Mouse (Mus musculus) midbrain, embryonic 16.5 days (tissue): ENCODE data around the gene Cse1l. TPM values are rescaled to one million over a fixed set of nuclear protein-coding genes. Genes with fewer than 3 reads are reported as not detected.

Source experiments
- ATAC-seq: fragments of 200-750 bp; cut with Nextera tagmentation; 2 replicates; pipeline ENCODE4 v1.8.0; 2017; ENCODE audit warnings: moderate TSS enrichment
- H3K27ac ChIP-seq: fragments of 300-500 bp; sonication (generic); 2 replicates; pipeline ENCODE4 v1.5.1; 2014; ENCODE audit warnings: mild to moderate bottlenecking, low read length, mixed read lengths
- H3K27me3 ChIP-seq: fragments of 300-500 bp; sonication (generic); 2 replicates; pipeline ENCODE4 v1.6.1; 2014; ENCODE audit warnings: low read depth, low read length, mixed read lengths; ENCODE audit not compliant: control insufficient read depth, insufficient read depth
- H3K36me3 ChIP-seq: fragments of 300-500 bp; sonication (generic); 2 replicates; pipeline ENCODE4 v1.6.1; 2014; ENCODE audit warnings: mild to moderate bottlenecking, low read length, moderate library complexity, mixed read lengths; ENCODE audit not compliant: control insufficient read depth, insufficient read depth
- H3K4me1 ChIP-seq: fragments of 300-500 bp; sonication (generic); 2 replicates; pipeline ENCODE4 v1.6.1; 2014; ENCODE audit warnings: mild to moderate bottlenecking, low read length, mixed read lengths; ENCODE audit not compliant: control insufficient read depth, insufficient read depth
- H3K4me2 ChIP-seq: fragments of 300-500 bp; sonication (generic); 2 replicates; pipeline ENCODE4 v1.6.1; 2014; ENCODE audit warnings: mild to moderate bottlenecking, low read length, mixed read lengths
- H3K4me3 ChIP-seq: fragments of 300-500 bp; sonication (generic); 2 replicates; pipeline ENCODE4 v1.5.1; 2014; ENCODE audit warnings: low read depth, mild to moderate bottlenecking, low read length, moderate library complexity, mixed read lengths
- H3K9ac ChIP-seq: fragments of 300-500 bp; sonication (generic); 2 replicates; pipeline ENCODE4 v1.6.1; 2014; ENCODE audit warnings: low read depth, low read length, mixed read lengths
- H3K9me3 ChIP-seq: fragments of 300-500 bp; sonication (generic); replicated peaks from 2 replicates; pipeline ENCODE4 v1.6.1; 2014; ENCODE audit warnings: mild to moderate bottlenecking, low read length, mixed read lengths; ENCODE audit not compliant: control insufficient read depth, poor library complexity, severe bottlenecking
- WGBS: fragments of 180-500 bp; shearing (Covaris S2); extraction: QIAGEN DNeasy Blood & Tissue Kit; methylation state at CpG from one replicate; pipeline ENCODE4 v1.1.7; 2014; 5-methylcytosine and 5-hydroxymethylcytosine counted together
- polyA plus RNA-seq: library from polyadenylated mRNA; unstranded; fragments of >200 nt; fragmentation: Nextera tagmentation; extraction: Ambion mirVana; gene quantifications from 2 replicates; pipeline ENCODE4 v1.2.1, GENCODE M21; 2015

Cse1l gene
- polyA plus RNA-seq, 1 experiment from 2014 or later: 100 TPM

- Histone ChIP-seq H3K36me3 (no peaks in the 10 kb centered on the region), H3K27me3 (no peaks in the 10 kb centered on the region), H3K27ac (no peak overlapping the region), H3K9ac (no peak overlapping the region), H3K9me3 (no peaks in the 10 kb centered on the region), H3K4me3 (no peak overlapping the region), H3K4me1 (peaks cover 7% of the 10 kb centered on the region), H3K4me2 (no peak overlapping the region)
- 80% methylated on average over 3 of the region's 3 CpGs for WGBS
- ATAC-seq: no peak
These were observed 70.5 kb downstream of the Cse1l start for GRCm38 (mm10) chr2:166976356-166976755.

GRCm38 (mm10) chr2:166977490-166977889, 71.7 kb downstream of the Cse1l start:
- Histone ChIP-seq H3K4me3 (no peak overlapping the region), H3K9me3 (no peaks in the 10 kb centered on the region), H3K4me1 (peaks cover 7% of the 10 kb centered on the region)

DNA sequence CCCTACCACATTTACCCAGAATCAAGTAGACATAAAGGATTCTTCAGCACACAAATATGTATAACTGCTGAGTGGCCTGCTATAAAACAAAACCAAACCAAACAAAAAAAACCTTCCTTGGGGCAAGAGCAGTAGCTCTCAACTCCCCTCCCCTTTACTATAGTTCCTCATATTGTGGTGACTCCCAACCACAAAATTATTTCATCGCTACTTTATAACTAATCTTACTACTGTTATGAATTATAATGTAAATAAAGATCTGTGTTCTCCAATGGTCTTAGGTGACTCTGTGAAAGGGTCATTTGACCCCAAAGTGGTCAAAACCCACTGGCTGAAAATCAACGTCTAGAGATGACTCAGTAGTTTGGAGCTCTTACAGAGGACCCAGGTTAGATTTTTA, 74.3 kb downstream of the Cse1l start:
- no peak for ATAC-seq
- Histone ChIP-seq H3K4me2 (no peak overlapping the region), H3K4me3 (no peak overlapping the region), H3K9me3 (no peaks in the 10 kb centered on the region), H3K27ac (no peak overlapping the region), H3K36me3 (no peaks in the 10 kb centered on the region), H3K4me1 (peaks cover 7% of the 10 kb centered on the region), H3K9ac (no peak overlapping the region), H3K27me3 (no peaks in the 10 kb centered on the region)
- 88% methylated on average over 2 of the region's 2 CpGs for WGBS

More at GRCm38 (mm10) chr2:166977490-166977889, 71.7 kb downstream of the Cse1l start:
- no peak for ATAC-seq
- no peak overlapping the region for H3K9ac ChIP-seq
- 72% methylated on average over 3 of the region's 3 CpGs for WGBS
- no peak overlapping the region for H3K27ac ChIP-seq
- H3K36me3 ChIP-seq: no peaks in the 10 kb centered on the region
- no peak overlapping the region for H3K4me2 ChIP-seq
- H3K27me3 ChIP-seq: no peaks in the 10 kb centered on the region

DNA sequence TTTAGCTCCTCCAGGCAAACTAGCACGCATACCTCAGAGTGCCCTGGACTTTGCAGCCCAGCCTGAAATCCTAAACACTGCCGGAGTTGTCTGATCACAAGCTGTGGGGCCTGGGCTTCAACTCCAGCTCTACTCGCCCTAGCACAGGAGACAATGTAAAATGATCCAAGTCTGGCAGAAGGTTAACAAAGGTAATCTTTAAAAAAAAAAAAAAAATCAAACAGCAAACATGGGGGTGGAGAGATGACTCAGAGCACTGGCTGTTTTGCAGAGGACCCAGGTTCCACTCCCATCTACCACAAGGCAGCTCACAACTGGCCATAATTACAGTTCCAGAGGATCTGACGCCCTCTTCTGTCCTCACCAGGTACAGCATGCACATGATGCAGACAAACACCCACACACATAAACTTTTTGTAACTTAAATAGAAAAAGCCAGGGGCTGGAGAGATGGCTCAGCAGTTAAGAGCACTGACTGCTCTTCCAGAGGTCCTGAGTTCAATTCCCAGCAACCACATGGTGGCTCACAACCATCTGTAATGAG, 77.6 kb downstream of the Cse1l start:
- Histone ChIP-seq H3K9me3 (no peaks in the 10 kb centered on the region), H3K27ac (no peak overlapping the region), H3K4me2 (no peak overlapping the region), H3K4me3 (no peak overlapping the region), H3K4me1 (no peaks in the 10 kb centered on the region), H3K36me3 (no peaks in the 10 kb centered on the region), H3K27me3 (no peaks in the 10 kb centered on the region), H3K9ac (no peak overlapping the region)
- no peak for ATAC-seq
- WGBS: 93% methylated on average over 4 of the region's 4 CpGs

- H3K9me3 ChIP-seq: no peaks in the 10 kb centered on the region
- no peaks in the 10 kb centered on the region for H3K27me3 ChIP-seq
- no peaks in the 10 kb centered on the region for H3K36me3 ChIP-seq
- no peak overlapping the region for H3K27ac ChIP-seq
- no peak for ATAC-seq
- H3K4me2 ChIP-seq: no peak overlapping the region
- H3K4me1 ChIP-seq: peaks cover 32% of the 10 kb centered on the region
- WGBS: 90% methylated on average over 7 of the region's 7 CpGs
- H3K4me3 ChIP-seq: no peak overlapping the region
- H3K9ac ChIP-seq: no peak overlapping the region
These were observed 85.0 kb downstream of the Cse1l start for GRCm38 (mm10) chr2:166990861-166991260.

DNA sequence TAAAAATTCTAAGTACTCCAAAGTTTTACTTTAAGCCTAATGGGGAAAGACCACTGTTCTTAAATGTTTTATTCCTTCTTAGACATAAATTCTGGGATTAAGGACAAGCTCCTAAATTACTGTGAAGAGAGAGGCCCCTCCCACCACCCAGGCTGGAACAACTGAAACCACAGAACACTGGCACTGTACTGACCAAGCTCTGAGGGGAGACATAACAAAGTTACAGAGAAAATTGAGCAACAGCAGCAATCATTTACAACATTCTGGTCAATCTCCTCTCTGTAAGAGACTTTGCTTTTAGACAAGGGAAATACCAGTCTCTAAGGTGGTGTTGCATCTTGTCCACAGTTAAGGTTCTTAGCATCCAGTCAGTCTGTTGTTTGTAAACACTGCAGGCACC, 86.1 kb downstream of the Cse1l start:
- no peak for ATAC-seq
- H3K9ac ChIP-seq: no peak overlapping the region

GRCm38 (mm10) chr2:166995021-166995795, 89.4 kb downstream of the Cse1l start:
- Histone ChIP-seq H3K4me1 (peaks cover 35% of the 10 kb centered on the region), H3K9me3 (no peaks in the 10 kb centered on the region), H3K4me3 (peak overlapping the region; percentile 92), H3K4me2 (peak overlapping the region; percentile 91), H3K36me3 (no peaks in the 10 kb centered on the region), H3K9ac (peak overlapping the region; percentile 97), H3K27ac (peak overlapping the region; percentile 96), H3K27me3 (no peaks in the 10 kb centered on the region)
- peak; percentile 29 for ATAC-seq
- WGBS: 4% methylated on average over 28 of the region's 28 CpGs

More for the DNA sequence above, 86.1 kb downstream of the Cse1l start:
- no peak overlapping the region for H3K4me3 ChIP-seq
- H3K4me2 ChIP-seq: no peak overlapping the region
- H3K27ac ChIP-seq: no peak overlapping the region
- H3K4me1 ChIP-seq: peaks cover 35% of the 10 kb centered on the region
- no peaks in the 10 kb centered on the region for H3K36me3 ChIP-seq
- no peaks in the 10 kb centered on the region for H3K9me3 ChIP-seq
- H3K27me3 ChIP-seq: no peaks in the 10 kb centered on the region

Other genes starting within 250 kb of the Cse1l start
- 19.3 and 22.0 TPM in 2 replicates for gene Prex1, start 192.2 kb upstream of the Cse1l start, polyA plus RNA-seq
- 8.8 and 9.0 TPM in 2 replicates for gene Trp53rkb, start 113.5 kb upstream of the Cse1l start, polyA plus RNA-seq
- 5.7 and 5.8 TPM in 2 replicates for gene Arfgef2, start 100.5 kb upstream of the Cse1l start, polyA plus RNA-seq
- 116 and 122 TPM in 2 replicates for gene Stau1, start 90.3 kb downstream of the Cse1l start, polyA plus RNA-seq
- 37.6 and 37.8 TPM in 2 replicates for gene Ddx27, start 109.2 kb downstream of the Cse1l start, polyA plus RNA-seq
- 6.2 and 8.0 TPM in 2 replicates for gene Znfx1, start 157.0 kb downstream of the Cse1l start, polyA plus RNA-seq